Mouse (Mus musculus): ENCODE results near the gene Apaf1. TPM values are rescaled to one million over a fixed set of nuclear protein-coding genes. Genes with fewer than 3 reads are reported as not detected.

The Apaf1 gene
- total RNA-seq (2021), result 10 to 100 TPM; 15.8 to 16.1 TPM
- long read RNA-seq, experiment 1, partial matches to known transcripts, result 5 of 7 reads
- long read RNA-seq, experiment 1, other reads (novel, unspliced or antisense), result 1 of 7 reads
- long read RNA-seq, experiment 2, full-length matches to known transcripts, result 2 of 7 reads
- long read RNA-seq, experiment 2, partial matches to known transcripts, result 2 of 7 reads
- long read RNA-seq, experiment 2, other reads (novel, unspliced or antisense), result 3 of 7 reads

DNA sequence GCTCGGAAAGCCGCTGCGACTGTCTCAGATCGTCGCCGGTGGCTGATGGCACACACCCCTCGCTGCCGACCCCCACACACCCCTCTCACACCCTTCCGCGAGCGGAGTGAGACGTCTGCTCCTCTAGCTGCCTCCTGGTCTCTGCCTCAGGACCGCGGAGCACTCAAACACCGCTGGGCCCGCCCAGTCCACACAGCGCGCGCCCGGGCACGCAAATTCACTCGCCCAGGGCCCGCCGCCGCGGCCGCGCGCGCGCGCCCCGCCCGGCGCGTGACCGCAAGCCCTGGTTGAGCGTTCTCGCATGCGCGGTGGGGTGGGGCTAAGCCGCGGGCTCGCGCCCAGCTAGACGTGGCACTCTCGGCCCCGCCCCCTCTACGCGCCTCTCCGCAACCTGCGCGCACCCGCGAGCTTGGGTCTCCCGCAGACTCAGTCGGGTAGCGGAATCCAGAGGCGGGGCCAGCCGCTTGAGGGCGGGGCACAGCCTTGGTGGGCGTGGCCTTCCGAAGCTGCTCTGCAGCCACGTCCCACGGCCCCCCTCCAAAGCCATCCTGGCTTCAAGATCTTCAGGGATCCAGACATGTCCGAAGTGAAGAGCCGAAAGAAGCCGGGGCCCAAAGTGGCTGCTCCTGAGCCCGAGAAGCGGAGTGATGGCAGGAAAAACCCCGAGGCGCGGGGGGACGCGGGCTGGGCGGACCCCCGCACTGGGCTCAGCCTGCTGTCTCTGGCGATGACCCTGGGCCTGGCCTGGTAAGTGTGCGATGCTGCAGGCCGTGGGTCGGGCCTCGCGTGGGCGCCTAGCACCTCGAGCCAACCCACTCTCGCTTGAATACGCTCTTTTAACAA lies at the start of gene Apaf1, which contains the start of gene Ikbip:
Gene Apaf1, minus strand, starts transcription at position 221 of the 843 bp plus-strand sequence.
Gene Ikbip, plus strand, starts transcription at position 391 of the 843 bp plus-strand sequence.
- intact Hi-C loops (cut with DNase I), result loop anchor here (2.0 kb wide), 1 partner anchor 40 kb away; no protein-coding TSS in a partner anchor
- DNase-seq (ENCODE audit: low spot score in 2 of 2), result peak; percentile 100

DNA sequence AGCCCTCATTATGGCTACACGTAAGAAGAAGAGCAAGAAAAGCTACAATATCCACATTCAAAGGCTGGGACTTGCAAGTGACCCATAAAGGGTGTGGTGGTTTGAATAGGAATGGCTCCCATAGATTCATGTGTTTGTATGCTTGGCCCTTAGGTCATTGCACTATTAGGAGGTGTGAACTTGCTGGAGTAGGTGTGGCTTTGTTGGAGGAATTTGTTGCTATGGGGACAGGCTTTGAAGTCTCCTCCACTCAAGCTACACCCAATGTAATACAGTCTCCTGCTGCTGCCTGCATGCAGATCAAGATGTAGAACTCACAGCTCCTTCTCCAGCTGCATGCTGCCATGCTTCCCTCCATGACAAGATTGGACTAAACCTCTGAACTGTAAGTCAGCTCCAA lies 49.0 kb upstream of the Apaf1 start:
- intact Hi-C loops (cut with DNase I), result no loop called here
- no peak for DNase-seq (ENCODE audit: low spot score in 2 of 2)

DNA sequence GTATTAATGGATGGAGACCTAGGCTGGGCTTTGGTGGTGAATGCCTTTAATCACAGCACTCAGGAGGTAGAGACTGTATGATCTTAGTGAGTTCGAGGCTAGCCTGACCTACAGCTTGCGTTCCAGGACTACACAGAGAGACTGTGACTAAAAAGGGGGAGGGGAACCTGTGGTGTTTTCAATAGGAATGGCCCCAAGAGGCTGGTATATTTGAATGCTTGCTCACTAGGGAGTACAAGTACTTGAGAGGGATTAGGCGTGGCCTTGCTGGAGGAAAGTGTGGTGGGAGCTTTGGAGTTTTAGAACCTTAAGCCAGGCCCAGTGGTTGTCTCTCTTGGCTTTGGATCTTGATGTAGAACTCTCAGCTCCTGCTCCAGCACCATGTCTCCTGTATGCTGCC lies 48.2 kb upstream of the Apaf1 start:
- intact Hi-C loops (cut with DNase I), result no loop called here
- no peak for DNase-seq (ENCODE audit: low spot score in 2 of 2)

DNA sequence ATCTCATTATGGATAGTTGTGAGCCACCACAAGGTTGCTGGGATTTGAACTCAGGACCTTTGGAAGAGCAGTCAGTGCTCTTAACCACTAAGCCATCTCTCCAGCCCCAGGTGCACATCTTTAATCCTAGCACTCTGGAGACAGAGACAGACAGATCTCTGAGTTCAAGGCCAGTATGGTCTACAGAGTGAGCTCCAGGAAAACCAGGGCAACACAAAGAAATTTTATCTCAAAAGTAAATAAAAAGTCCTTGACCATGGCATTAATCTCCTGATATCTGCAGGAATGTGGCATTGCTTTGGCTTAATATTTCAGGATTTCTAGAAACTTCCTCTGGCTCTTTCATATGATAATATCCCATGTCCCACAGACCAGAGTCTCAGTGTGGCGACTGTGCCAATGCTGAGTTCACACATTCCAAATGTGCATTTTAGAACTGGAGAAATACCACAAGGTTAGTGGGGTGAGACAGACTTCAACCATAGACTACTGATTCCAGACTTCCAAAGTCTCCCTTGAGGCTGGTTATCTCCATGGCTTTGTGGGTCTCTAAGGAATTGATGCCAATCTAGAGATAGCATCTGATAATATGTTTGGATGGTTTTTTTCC lies 46.1 kb upstream of the Apaf1 start:
- intact Hi-C loops (cut with DNase I), result no loop called here
- DNase-seq (ENCODE audit: low spot score in 2 of 2), result no peak

DNA sequence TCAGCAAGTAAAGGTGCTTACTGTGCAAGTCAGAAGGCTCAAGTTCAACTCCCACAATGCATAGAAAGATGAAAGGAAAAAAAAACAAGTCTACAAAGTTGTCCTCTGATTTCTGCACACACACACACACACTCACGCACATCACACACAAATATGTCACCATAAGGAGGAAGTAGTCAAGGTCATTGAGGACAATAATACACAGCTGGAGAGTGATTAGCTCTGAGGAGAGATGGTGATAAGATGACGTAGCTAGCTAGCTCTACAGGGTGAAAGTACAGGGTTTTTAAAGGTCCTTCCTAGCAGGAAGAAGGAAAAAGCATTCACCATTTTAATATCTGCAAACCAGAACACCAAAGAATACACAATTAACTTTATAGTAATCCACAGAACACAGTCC lies 44.8 kb upstream of the Apaf1 start:
- no peak for DNase-seq (ENCODE audit: low spot score in 2 of 2)
- intact Hi-C loops (cut with DNase I), result no loop called here

DNA sequence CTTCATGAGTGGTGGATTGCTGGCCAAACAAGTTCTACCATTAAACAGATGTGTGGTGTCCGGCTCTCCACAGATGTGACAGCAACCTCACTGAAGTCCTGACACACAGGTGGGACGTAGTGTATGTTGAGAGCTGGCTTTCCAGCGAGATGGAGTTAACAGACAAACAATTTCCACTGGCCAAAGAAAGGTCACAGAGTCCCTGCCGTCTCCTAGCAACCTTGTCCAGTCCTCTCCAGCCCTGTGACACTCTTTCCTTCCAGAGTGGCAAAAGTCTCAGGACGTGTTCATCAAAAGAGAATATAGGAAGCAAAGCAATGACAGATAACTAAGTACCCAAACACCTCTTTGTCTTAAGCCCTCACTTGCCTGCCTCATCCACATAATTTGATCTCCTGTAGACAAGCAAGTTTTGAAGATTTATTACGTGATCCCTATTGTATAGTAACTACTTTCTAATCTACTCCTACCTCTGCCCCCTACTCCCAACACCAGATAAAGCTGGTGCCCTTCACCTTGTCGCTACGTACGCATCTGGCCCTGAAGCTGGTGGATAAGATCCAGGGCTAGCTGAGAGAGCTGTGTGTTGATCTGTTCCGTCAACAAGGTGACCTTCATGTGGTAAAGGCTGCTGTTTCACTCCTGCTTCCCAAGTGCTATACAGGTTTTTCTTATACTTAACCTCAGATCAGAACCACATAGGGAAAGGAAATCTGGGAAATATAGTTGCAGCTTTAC lies 44.2 kb upstream of the Apaf1 start:
- intact Hi-C loops (cut with DNase I), result no loop called here
- DNase-seq (ENCODE audit: low spot score in 2 of 2), result no peak

DNA sequence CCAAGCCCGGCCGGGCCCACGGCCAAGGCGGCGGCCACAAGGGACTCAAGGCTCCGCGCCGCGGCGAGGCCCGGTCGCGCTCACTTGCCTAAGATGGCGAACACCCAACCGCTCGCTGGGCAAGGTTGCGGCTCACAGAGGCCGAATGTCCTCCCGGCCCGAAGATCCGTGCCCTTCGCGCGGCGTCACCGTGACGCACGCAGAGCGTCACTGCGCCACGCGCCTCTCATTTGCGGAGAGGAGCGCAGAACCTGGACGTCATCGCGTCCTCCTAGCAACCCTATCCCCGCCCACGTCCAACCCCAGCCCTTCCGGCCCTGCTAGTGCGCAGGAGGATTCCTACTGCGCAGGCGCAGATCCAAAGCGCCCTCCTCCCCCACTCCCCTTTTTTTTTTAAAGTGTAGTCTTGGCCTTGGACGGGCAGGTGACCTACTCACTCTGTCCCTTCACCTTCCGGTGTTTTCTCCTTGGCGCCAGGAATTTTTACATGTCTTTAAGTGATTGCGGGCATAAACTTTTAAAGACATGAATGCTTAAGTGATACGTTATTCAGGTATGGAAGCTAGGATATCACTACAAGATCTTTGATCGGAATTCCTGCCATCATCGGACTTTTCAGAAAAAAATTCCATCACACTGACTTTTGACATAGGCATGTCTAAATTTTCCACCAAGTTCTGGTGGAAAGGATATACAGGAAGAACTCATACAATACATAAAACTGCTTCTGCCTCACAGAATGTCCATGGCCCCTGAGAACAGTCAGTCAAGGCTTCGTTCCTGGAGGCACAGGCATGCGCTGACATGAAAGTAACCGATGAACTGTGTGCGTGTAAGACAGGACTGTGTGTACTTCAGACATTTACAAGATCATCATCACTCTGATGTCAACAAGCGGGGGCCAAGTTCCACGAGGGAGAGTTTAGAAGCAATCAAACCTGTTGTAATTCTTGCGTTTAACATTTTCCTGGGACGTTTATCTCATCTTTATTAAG lies 41.6 kb upstream of the Apaf1 start, which contains the start of gene Slc25a3:
Gene Slc25a3, minus strand, starts transcription at position 232 of the 995 bp plus-strand sequence.
- DNase-seq (ENCODE audit: low spot score in 2 of 2), result peak; percentile 97 to 98
- intact Hi-C loops (cut with DNase I), result loop anchor here (2.0 kb wide), 1 partner anchor 41 kb away; the partner anchor contains the start of genes Apaf1 and Ikbip

DNA sequence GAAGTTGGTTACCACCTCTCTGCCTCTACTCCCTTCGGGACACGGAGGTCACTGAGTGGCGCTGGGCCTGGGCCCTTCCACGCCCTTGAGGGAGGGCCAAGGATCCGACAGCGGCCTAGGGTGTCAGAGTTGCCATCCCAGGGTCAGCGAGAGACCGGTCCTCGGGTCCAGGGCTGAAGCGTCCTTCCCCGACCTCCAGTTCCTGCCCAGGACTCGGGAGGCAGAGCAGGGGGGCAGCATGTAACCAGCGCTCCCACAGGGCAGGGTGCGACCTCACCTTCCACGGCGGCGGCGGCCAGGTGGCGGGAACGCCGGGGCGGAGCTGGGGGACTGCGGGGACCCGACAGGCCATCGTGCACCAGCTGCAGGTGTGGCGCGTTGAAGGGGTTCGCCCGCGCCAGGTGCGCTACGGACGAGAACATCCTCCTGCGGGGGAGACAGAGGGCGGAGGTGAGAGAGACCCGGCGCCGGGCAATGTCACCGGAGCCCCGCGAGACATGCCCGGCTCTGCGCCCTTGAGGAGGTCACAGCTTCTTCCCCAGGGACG lies 40.8 kb upstream of the Apaf1 start:
- intact Hi-C loops (cut with DNase I), result loop anchor here (2.0 kb wide), 1 partner anchor 41 kb away; the partner anchor contains the start of genes Apaf1 and Ikbip
- peak in 1 of 2 experiments; percentile 26 for DNase-seq (ENCODE audit: low spot score in 2 of 2)

DNA sequence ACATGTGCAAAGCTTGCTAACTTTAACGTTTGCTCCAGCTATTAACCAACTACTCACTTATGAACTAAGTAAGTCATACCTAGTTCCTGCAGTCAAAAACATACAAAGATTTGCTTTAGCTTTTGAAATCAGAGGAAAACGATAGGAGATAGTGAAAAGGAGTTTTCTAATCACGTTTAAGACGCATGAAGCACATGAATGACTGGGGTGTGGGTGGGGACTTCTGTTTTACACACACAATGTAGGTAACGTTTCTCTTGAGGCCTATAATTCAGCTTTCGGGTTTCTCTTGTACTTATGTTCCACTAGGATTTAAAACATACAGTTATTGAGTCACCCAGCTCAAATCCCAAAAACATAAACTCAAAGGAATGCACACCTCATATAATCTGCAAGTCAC lies 40.1 kb upstream of the Apaf1 start:
- intact Hi-C loops (cut with DNase I), result loop anchor here (2.0 kb wide), 1 partner anchor 40 kb away; the partner anchor contains the start of genes Apaf1 and Ikbip
- no peak for DNase-seq (ENCODE audit: low spot score in 2 of 2)

DNA sequence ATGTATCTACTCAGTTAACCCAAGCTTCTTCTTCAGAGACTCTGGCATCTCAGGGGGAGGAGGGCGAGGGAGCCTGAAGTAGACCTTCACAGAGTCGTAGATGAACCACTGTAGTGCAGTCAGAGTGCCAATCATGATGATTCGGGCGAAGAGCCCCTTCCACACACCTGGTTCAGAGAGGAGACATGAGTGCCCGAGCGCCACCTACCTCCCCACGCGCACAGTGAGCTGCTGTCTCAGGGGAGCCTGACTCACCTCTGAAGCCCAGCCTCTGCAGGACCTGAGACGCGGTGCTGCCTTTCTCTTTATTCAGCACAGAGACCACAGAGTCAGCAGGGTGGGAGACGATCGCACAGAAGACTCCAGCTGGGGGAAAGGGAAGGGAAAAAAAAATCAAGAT lies 34.4 kb upstream of the Apaf1 start:
- no peak for DNase-seq (ENCODE audit: low spot score in 2 of 2)
- intact Hi-C loops (cut with DNase I), result no loop called here

DNA sequence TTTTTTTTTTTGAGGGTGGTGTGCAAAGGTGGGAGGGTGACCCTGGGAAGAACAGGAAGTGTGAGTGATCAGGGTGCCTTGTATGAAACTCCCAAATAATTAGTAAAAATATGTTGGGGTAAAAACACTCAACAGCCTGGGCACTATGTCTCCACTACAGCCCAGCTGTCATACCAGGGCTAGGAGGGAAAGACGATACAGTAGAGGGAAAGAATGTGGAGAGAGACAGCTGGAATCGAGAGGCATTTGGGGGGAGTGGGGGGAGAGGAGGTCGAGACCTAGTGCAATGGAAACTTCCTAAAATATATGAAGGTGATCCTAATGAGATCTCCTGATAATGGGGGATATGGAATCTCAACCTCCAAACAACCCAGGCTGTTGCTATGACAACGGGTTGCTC lies 27.3 kb upstream of the Apaf1 start:
- intact Hi-C loops (cut with DNase I), result no loop called here
- no peak for DNase-seq (ENCODE audit: low spot score in 2 of 2)

DNA sequence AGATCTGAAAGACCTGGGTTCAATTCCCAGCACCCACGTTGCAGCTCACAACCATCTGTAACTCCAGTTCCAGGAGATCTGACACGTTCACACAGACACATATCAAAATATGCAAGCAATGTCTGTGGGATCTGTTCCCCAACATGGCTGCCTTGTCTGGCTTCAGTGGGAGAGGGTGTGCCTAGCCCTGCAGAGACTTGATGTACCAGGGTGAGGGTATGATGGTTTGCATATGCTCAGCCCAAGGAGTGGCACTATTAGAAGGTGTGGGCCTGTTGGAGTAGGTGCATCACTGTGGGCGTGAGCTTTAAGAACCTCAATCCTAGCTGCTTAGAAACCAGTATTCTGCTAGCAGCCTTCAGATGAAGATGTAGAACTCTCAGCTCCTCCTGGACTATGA lies 23.4 kb upstream of the Apaf1 start:
- intact Hi-C loops (cut with DNase I), result no loop called here
- no peak for DNase-seq (ENCODE audit: low spot score in 2 of 2)

DNA sequence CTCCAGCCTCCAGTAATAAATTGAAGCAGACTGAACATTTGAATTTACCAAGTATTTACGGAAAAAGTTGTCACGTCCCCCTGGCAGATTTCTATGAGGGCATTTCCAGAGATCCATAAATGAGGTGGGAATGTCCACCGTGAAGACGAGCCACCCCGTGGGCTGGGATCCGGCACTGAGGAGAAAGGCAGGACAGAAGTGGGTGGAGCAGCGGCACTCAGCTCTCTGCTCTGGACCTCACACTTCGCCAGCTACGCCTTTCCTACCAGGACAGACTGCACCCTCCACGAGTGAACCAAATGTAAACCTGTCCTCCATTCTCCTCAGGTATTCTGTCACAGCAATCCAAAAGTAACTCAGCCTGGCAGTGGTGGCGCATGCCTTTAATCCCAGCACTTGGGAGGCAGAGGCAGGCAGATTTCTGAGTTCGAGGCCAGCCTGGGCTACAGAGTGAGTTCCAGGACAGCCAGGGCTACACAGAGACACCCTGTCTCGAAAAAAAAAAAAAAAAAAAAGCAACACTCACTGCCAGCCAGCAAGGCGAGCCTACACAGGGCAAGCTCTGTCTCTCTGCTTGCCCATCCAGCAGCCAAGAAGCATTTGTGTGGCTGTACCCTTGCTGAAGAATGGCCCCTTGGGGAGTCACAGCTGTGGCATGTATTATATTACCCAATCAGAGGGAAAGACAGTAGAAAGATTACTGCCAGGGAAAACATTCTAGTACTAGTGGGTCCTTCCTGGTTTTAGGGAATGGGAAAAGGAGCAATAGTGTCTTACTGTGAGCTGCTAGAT lies 20.4 kb upstream of the Apaf1 start:
- DNase-seq (ENCODE audit: low spot score in 2 of 2), result no peak
- intact Hi-C loops (cut with DNase I), result no loop called here

DNA sequence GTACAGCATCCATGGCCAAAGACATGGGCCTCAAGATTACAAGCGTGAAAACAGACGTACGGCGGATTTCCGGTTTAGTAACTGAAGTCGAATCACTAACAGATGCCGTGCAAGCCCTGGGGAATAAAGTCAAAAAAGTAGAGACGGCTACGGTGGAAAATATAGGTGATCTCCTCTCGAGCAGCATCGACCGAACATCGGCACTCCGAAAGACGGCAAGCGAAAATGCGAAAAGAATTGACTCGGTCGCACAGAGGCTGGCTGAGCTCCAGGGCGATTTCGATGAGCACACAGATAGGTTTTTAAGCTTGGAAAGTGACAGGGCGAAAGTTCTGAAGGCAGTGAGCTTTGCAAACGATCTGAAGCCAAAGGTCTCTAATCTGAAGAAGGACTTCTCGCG lies 19.4 kb upstream of the Apaf1 start:
- intact Hi-C loops (cut with DNase I), result no loop called here
- DNase-seq (ENCODE audit: low spot score in 2 of 2), result no peak

DNA sequence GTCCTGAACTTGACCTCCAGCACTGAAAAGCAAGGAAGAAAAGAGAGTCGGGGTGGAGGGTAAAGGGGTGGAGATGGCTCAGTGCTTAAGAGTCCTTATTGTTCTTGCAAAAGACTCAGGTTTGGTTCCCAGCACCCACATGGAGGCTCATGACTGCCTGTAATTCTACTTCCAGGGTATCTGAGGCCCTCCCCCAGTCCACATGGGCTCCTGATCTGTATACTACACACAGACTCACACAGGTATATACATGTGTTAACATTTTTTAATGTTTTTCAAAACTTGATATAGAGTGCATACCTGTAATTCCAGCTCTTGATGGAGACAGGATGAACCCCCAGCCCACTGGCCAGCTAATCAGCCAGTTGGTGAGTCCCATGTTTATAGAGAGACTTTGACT lies 17.5 kb upstream of the Apaf1 start:
- intact Hi-C loops (cut with DNase I), result no loop called here
- no peak for DNase-seq (ENCODE audit: low spot score in 2 of 2)

DNA sequence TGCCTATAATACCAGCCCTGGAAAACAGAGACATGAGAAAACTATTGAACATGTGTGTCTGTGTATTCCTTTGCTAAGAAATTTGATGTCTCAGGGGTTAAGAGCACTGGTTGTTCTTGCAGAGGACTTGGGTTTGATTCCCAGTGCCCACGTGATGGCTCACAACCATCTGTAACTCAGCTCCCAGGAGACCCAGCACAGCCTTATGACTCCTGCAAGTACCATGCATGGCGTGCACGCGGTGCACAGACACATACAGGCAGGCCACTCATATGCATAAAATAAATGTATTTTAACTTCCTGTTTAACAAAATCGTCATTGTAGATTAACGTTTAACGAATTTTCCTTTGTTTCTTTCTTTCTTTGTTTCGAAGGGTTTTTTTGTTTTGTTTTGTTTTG lies 15.5 kb upstream of the Apaf1 start:
- intact Hi-C loops (cut with DNase I), result no loop called here
- no peak for DNase-seq (ENCODE audit: low spot score in 2 of 2)
